Mouse (Mus musculus): ENCODE data around the gene Spz1.
"Not testable (repeated sequence)": the region's sequence is repeated elsewhere in the genome, so short reads cannot be mapped to it uniquely, and the experiment has no call there.

Spz1 gene

GRCm38 (mm10) chr13:92576072-92576471, at the start of gene Spz1:
TSS of gene Spz1 (minus strand) at chr13:92576172.
- DNase-seq (ENCODE audit: low spot score) = no peak

- no peak for DNase-seq (ENCODE audit: low spot score)
Measured at GRCm38 (mm10) chr13:92616459-92616858, 40.5 kb upstream of the Spz1 start.

GRCm38 (mm10) chr13:92615201-92615600, 39.2 kb upstream of the Spz1 start:
- DNase-seq (ENCODE audit: low spot score) = no peak

DNA sequence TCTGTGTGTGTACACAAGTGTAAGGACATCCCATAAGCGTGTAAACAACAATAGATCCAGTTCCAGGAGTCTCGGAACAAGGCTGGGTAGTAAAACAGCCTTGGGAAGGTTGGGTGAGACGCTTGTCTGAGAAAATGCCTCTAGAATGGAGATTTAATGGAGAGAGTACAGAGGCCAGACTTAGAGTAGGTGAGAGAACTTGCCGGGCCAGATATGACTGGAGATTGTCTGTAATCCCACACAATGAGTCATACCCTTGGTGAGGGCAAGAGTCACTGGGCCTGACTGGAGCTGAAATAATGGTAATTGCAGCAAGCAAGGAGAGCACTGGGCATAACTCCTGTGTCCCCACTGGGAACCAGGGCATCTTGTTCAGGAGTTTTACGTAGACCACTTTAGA, 37.1 kb upstream of the Spz1 start:
- no peak for DNase-seq (ENCODE audit: low spot score)

GRCm38 (mm10) chr13:92611917-92612316, 35.9 kb upstream of the Spz1 start:
- DNase-seq (ENCODE audit: low spot score) = no peak

GRCm38 (mm10) chr13:92611254-92611784, 35.3 kb upstream of the Spz1 start:
- peak; percentile 65 for DNase-seq (ENCODE audit: low spot score)

DNA sequence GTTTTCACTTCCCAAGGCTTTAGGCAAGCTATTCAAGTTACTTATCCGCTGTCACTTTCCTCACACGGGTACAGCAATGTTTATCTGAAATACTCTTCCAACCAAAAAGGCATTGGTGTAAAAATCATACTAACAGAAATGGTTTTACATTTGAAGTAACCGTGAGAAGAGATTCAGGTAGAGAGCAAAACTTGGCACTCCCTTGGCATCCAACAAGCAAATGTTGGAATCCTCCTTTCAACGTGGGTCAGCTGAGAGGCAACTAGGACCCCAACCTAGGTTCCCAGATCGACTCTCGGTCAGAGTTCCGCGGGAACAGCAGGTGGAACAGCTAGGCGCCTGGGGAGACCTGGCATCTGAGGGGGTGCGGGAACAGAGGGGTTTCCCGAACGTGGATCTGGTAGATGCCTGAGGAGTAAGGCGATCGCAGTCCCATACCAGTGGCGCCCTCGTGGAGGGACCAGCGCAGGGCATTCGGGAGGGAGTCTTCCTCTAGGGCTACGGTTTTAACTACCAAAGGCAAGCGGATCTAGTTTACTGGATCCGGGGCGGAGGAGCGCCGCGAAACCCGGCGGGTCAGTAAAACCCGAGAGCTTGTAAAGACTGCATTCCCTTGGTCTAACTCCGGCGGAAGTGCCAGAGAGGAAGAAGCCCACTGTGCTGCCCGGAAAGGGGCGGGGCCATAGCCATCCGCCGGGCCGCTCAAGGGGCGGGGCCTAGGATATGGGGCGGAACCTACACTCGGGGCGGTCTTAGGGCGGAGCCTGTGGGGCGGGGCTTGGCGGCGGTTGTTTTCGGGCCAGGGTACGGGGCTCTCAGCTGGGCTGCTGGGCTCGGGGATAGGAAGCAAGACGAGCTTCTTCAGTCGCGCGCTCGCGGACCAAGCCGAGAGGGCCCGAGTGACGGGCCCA, 34.6 kb upstream of the Spz1 start, which contains the start of gene Serinc5:
TSS of gene Serinc5 (plus strand) at position 781 of the 911 bp plus-strand sequence.
- peak; percentile 96 for DNase-seq (ENCODE audit: low spot score)

DNA sequence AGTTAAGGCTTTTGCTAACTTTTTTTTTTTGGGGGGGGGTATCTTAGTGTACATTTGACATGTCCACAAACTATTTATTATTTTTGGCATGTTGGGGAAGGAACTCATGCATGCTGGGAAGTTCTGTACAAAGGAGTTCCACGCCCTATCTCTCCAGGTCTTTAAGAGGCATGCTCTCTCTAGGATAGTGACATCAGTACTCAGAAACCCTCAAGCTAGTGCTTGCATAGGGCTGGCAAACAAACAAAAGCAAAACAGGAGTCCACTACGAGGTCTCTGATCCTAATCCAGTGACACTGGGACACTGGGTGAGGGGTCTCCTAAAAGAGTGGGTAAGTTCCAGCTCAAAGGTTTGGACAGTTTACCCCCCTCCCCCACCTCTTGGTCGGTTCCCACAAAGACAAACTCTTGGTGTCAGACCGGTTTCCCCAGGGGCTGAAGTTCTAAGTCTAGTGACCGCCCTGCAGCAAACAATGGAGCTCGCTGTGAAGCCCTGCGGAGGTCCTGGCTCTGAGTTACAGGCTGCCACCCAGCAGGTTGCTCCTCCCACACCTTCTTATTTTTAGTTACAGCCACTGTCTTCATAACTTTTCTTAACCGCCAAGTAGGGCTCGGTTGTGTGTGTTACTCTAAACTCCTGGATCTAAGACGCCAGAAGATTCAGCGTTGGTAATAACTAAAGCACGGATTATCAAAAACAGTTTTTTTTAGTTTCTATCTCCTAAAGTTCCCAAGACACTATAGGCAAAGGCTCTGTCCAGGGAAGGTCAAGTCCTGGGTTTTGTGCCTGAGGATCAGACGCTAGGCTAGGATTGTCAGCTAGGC, 33.7 kb upstream of the Spz1 start:
- DNase-seq (ENCODE audit: low spot score) = peak; percentile 66

DNA sequence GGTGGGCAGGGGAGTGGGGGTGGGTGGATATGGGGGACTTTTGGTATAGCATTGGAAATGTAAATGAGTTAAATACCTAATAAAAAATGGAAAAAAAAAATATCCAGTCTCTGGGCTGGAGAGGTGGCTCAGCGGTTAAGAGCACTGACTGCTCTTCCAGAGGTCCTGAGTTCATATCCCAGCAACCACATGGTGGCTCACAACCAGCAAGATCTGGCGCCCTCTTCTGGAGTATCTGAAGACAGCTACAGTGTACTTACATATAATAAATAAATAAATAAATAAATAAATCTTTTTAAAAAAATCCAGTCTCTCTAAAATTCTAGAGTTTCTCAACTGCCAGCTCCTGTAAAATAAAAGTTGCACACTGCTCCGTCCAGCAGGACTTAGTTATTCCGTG, 29.3 kb upstream of the Spz1 start:
- not testable (repeated sequence) for DNase-seq (ENCODE audit: low spot score)

DNA sequence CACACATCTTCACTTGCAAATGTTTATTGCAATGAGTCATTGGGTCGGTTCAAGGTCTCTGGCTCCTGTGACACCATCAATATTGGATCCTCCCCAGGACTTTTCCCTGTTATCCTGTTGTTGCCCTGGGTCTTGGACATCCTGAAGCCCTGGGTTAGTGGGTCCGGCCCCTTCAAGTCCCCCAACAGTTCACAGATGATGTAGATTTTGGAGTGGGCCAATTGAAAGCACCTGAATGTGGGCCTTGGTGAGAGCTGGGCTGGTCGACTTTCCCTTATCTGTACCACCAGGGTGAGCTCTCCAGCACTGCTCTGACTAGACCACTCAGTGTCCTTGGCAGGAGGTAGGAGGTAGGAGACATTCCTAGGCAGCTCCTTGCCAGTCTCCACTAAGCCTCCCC, 19.5 kb upstream of the Spz1 start:
- DNase-seq (ENCODE audit: low spot score) = no peak

DNA sequence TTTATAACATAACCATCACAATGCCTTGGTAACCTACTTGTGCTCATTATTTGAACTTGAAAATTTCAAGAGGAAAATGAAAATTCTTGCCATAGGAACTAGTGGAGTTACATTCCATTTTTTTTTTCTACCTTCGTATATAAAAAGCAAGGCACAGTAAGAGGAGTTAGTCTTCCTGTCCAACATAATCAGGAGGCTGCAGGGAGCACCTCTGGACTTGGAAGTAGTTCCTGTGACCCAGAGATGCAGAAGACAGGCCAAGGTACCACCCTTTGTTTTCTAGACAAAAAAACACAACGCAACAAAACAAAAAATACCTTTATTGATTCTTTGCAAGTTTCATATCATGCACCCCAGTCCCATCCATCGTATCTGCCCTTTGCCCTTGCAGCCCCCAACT, 18.9 kb upstream of the Spz1 start:
- no peak for DNase-seq (ENCODE audit: low spot score)

DNA sequence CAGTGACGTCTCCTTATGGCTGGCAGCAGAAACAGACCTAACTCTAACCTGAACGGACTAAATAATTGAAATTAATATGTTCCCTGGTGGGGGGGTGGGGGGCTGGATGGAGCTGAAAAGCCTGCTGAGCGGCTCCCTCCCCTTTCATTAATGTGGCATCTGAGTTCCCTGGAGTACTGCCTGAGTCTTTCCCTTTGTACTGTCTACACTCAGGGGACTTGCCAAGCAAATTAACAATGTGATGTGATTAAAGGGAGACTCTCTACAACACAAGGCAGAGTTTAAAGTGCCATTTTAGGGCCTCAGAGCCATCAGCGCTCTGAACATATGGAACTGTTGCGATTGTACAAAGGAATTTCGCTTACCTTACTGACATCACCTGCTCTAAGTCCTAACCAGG, 18.5 kb upstream of the Spz1 start:
- no peak for DNase-seq (ENCODE audit: low spot score)

DNA sequence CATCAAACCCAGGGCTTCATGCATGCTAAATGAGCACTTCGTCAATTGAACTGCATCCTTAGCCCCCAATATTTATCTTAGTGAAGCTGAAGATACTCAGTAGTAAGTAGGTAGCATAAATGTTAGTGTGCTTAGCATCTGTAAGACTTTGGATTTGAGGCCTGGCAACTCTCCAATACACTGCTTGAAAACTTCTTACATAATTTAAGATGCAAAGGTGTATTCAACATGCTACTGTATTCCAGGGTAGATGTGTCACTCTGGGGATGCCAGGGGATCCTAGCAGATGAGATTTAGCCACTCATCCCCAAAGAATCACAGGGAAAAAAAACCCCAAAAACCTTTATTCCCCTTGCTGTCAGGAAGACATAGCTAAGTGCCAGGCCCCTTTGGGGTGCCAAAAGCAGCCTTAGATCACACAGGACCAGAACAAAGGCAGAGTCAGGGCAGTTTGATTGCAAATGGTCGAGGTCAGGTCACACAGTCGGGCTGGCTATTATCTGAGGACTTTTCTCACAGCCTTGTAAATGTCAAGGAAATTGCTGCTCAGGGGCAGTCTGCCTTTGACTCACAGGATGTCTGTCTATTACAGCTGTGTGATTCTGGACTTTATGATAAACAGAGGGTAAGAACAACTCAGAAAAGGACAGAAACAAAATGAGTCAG, 17.9 kb upstream of the Spz1 start:
- peak; percentile 78 for DNase-seq (ENCODE audit: low spot score)

DNA sequence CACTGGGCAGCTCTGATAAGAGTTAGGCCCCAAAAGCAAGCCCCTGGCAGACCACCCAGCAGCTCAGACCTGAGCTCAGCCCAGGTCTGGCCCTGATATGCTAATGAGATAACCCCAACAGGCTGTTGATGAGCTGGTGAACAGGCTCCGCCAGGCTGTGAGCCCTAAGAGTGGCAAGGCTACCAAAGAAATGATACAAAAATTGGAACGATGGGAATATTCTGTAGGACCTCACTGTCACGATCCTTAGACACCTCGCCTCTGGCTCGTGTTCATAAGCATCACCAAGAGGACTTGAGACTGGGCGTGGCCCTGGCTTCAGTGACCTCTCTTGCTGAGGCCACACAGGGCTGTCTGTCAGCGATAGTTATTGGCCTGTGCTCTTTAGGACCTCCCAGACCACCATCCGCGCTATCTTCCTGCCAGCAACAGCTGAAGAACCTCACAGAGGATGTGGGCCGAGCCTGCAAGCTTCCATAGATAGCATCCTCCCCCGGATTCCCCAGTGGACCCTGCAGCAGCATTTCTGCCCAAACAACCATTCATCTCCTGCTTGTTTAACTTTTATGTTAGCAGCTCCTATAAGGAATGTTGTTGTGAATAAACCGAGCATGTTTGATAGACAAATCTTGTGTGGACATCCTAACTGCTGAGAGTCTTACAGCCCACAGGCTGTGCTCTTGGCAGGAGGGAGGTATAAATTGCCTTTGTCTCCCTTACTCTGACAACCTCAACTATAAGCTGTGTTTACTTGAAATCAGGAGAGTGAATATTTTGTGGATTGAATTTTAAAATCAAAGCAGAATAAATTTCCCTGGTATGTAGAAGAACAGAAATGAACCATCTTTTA, 17.0 kb upstream of the Spz1 start:
- peak; percentile 82 for DNase-seq (ENCODE audit: low spot score)

- DNase-seq (ENCODE audit: low spot score) = peak; percentile 62
Measured at GRCm38 (mm10) chr13:92592268-92592785, 16.4 kb upstream of the Spz1 start.

GRCm38 (mm10) chr13:92591225-92591624, 15.3 kb upstream of the Spz1 start:
- DNase-seq (ENCODE audit: low spot score) = no peak

DNA sequence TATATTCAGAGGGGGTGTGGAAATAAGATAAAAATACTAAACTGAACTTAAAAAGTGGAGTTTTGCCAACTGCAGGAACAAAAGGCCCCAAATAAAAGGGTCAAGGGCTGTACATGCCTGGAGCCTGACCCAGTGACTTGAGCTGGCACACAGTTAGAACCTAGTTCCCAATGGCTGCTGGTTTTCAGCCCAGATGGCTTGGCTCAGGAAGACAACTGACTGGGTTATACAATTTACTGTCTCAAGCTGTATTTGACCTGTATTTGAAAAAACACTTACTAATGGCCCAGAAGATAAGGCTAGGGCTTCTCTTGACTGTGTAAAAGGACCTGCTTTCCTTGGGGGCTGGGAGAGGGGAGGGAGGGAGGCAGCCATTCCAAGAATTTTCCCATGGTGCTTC, 13.3 kb upstream of the Spz1 start:
- no peak for DNase-seq (ENCODE audit: low spot score)

GRCm38 (mm10) chr13:92588704-92589103, 12.7 kb upstream of the Spz1 start:
- no peak for DNase-seq (ENCODE audit: low spot score)

DNA sequence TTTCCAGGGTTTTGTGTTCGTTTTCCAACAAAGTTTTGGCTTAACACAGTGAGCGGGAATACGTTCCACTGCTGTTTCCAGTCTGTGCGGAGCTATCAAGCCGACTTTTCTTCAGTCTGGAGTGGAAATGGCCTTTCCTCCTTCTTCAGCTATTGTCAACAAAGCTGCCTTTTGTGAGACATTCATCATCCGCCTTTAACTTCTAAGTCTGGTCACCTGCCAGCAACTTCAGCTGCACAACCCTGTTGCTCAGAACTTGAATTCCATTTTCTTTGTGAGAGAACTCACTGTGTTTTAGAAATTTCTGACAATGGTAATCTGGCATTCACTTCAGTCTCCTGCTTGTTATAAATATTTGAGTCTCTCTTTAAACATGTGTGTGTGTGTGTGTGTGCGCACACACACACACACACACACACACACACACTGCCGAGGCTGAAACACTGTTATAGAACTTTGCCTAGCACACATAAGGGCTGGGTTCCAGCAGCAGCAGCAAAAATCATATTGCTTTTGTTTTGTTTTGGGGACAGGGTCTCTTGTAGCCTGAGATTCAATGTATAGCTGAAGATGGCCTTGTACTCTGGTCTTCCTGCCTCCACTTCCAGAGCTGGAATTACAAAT, 8.2 kb upstream of the Spz1 start:
- DNase-seq (ENCODE audit: low spot score) = no peak
